Mouse (Mus musculus) midbrain, embryonic 16.5 days (tissue): ENCODE results near the gene Xirp1. TPM values are rescaled to one million over a fixed set of nuclear protein-coding genes. Genes with fewer than 3 reads are reported as not detected.

Experiments used
- ATAC-seq: fragments of 200-750 bp; cut with Nextera tagmentation; 2 replicates; pipeline ENCODE4 v1.8.0; 2017; ENCODE audit warnings: moderate TSS enrichment
- H3K27ac ChIP-seq: fragments of 300-500 bp; sonication (generic); 2 replicates; pipeline ENCODE4 v1.5.1; 2014; ENCODE audit warnings: mild to moderate bottlenecking, low read length, mixed read lengths
- H3K27me3 ChIP-seq: fragments of 300-500 bp; sonication (generic); 2 replicates; pipeline ENCODE4 v1.6.1; 2014; ENCODE audit warnings: low read depth, low read length, mixed read lengths; ENCODE audit not compliant: control insufficient read depth, insufficient read depth
- H3K36me3 ChIP-seq: fragments of 300-500 bp; sonication (generic); 2 replicates; pipeline ENCODE4 v1.6.1; 2014; ENCODE audit warnings: mild to moderate bottlenecking, low read length, moderate library complexity, mixed read lengths; ENCODE audit not compliant: control insufficient read depth, insufficient read depth
- H3K4me1 ChIP-seq: fragments of 300-500 bp; sonication (generic); 2 replicates; pipeline ENCODE4 v1.6.1; 2014; ENCODE audit warnings: mild to moderate bottlenecking, low read length, mixed read lengths; ENCODE audit not compliant: control insufficient read depth, insufficient read depth
- H3K4me2 ChIP-seq: fragments of 300-500 bp; sonication (generic); 2 replicates; pipeline ENCODE4 v1.6.1; 2014; ENCODE audit warnings: mild to moderate bottlenecking, low read length, mixed read lengths
- H3K4me3 ChIP-seq: fragments of 300-500 bp; sonication (generic); 2 replicates; pipeline ENCODE4 v1.5.1; 2014; ENCODE audit warnings: low read depth, mild to moderate bottlenecking, low read length, moderate library complexity, mixed read lengths
- H3K9ac ChIP-seq: fragments of 300-500 bp; sonication (generic); 2 replicates; pipeline ENCODE4 v1.6.1; 2014; ENCODE audit warnings: low read depth, low read length, mixed read lengths
- H3K9me3 ChIP-seq: fragments of 300-500 bp; sonication (generic); replicated peaks from 2 replicates; pipeline ENCODE4 v1.6.1; 2014; ENCODE audit warnings: mild to moderate bottlenecking, low read length, mixed read lengths; ENCODE audit not compliant: control insufficient read depth, poor library complexity, severe bottlenecking
- WGBS: fragments of 180-500 bp; shearing (Covaris S2); extraction: QIAGEN DNeasy Blood & Tissue Kit; methylation state at CpG from one replicate; pipeline ENCODE4 v1.1.7; 2014; 5-methylcytosine and 5-hydroxymethylcytosine counted together
- polyA plus RNA-seq: library from polyadenylated mRNA; unstranded; fragments of >200 nt; fragmentation: Nextera tagmentation; extraction: Ambion mirVana; gene quantifications from 2 replicates; pipeline ENCODE4 v1.2.1, GENCODE M21; 2015

Gene Xirp1
- polyA plus RNA-seq, 1 experiment from 2014 or later: not detected

- H3K9ac ChIP-seq: no peak overlapping the region
Observed at GRCm38 (mm10) chr9:120054545-120055277, 31.3 kb upstream of the Xirp1 start.

DNA sequence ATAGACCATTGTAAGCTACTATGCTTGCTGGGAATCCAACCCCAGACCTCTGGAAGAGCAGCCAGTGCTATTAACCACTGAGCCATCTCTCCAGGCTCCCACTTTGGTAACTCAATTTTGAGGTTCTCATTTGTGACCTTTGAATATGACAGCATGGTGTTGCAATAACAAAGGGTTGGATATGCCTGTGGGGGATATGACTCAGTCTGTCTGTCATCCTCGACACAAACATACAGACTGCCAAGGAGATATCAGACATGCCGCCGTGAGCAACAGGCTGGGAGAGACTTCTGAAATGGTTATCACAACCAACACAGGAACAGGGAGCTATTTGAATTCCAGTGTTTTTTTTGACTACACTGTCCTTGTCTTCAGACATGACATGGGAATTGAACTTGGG lies 26.0 kb upstream of the Xirp1 start:
- H3K4me3 ChIP-seq: no peak overlapping the region
- no peak overlapping the region for H3K27ac ChIP-seq
- no peak for ATAC-seq
- 77% methylated on average over 3 of the region's 3 CpGs for WGBS
- H3K4me1 ChIP-seq: no peaks in the 10 kb centered on the region
- no peaks in the 10 kb centered on the region for H3K9me3 ChIP-seq
- no peaks in the 10 kb centered on the region for H3K27me3 ChIP-seq
- no peak overlapping the region for H3K9ac ChIP-seq
- H3K36me3 ChIP-seq: no peaks in the 10 kb centered on the region
- H3K4me2 ChIP-seq: no peak overlapping the region

More at GRCm38 (mm10) chr9:120054545-120055277, 31.3 kb upstream of the Xirp1 start:
- 41% methylated on average over 8 of the region's 8 CpGs for WGBS
- H3K27me3 ChIP-seq: no peaks in the 10 kb centered on the region
- H3K4me2 ChIP-seq: no peak overlapping the region
- H3K4me3 ChIP-seq: no peak overlapping the region
- H3K36me3 ChIP-seq: no peaks in the 10 kb centered on the region
- H3K27ac ChIP-seq: no peak overlapping the region
- no peaks in the 10 kb centered on the region for H3K4me1 ChIP-seq
- ATAC-seq: no peak
- no peaks in the 10 kb centered on the region for H3K9me3 ChIP-seq

DNA sequence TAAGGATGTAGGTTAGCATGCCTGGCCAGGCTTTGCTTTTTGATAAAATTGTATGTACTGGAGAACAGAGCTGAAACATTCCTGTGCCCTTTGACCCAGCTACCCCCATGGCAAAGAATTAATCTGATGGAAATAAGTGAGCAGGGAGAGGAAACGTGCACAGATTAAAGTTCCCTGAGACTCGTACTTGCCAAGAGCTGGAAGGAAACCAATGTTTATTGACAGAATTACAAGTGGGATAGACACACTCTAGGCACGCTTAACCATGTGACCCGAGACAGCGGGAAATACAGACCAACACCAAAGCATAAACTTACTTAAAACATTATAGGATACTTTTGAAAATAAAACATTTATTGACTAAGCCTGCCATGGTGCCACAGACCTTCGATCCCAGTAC lies 25.1 kb upstream of the Xirp1 start:
- Histone ChIP-seq H3K9me3 (no peaks in the 10 kb centered on the region), H3K4me1 (no peaks in the 10 kb centered on the region), H3K36me3 (no peaks in the 10 kb centered on the region), H3K4me2 (no peak overlapping the region), H3K4me3 (no peak overlapping the region), H3K27me3 (no peaks in the 10 kb centered on the region), H3K27ac (no peak overlapping the region), H3K9ac (no peak overlapping the region)
- ATAC-seq: no peak
- 70% methylated on average over 6 of the region's 6 CpGs for WGBS

- H3K27me3 ChIP-seq: no peaks in the 10 kb centered on the region
- H3K27ac ChIP-seq: no peak overlapping the region
- WGBS: 78% methylated on average over 7 of the region's 7 CpGs
- no peak for ATAC-seq
- H3K4me2 ChIP-seq: no peak overlapping the region
- H3K9ac ChIP-seq: no peak overlapping the region
- H3K9me3 ChIP-seq: no peaks in the 10 kb centered on the region
- H3K4me1 ChIP-seq: no peaks in the 10 kb centered on the region
- no peaks in the 10 kb centered on the region for H3K36me3 ChIP-seq
- H3K4me3 ChIP-seq: no peak overlapping the region
Observed at GRCm38 (mm10) chr9:120043115-120043514, 19.7 kb upstream of the Xirp1 start.

- ATAC-seq: no peak
- Histone ChIP-seq H3K27me3 (no peaks in the 10 kb centered on the region), H3K9me3 (no peaks in the 10 kb centered on the region), H3K36me3 (no peaks in the 10 kb centered on the region), H3K9ac (no peak overlapping the region), H3K4me2 (no peak overlapping the region), H3K4me3 (no peak overlapping the region), H3K27ac (no peak overlapping the region), H3K4me1 (no peaks in the 10 kb centered on the region)
- WGBS: 87% methylated on average over 7 of the region's 7 CpGs
Observed at GRCm38 (mm10) chr9:120037414-120037813, 14.0 kb upstream of the Xirp1 start.

DNA sequence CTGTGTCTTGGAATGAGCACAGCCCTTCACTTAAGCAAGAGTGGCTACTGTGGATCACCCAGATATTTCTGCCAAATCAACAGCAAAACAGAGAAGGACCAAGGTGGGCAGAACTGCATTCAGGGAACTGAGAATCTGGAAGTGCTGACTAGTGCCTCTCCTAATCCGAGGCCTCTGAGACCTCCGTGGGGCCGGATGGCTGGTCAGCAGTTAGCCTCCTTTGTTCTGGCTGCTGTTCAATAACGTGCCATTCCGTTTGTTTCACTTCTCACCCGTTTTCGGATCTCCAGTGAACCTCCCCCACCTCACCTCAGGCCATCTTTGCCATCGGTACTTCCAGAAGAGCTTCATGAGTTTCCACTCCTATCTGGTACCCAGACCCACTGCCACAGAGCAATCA lies 11.0 kb upstream of the Xirp1 start:
- Histone ChIP-seq H3K9me3 (no peaks in the 10 kb centered on the region), H3K4me2 (no peak overlapping the region), H3K27me3 (no peaks in the 10 kb centered on the region), H3K4me1 (no peaks in the 10 kb centered on the region), H3K4me3 (no peak overlapping the region), H3K36me3 (no peaks in the 10 kb centered on the region), H3K9ac (no peak overlapping the region), H3K27ac (no peak overlapping the region)
- no peak for ATAC-seq
- WGBS: 68% methylated on average over 8 of the region's 8 CpGs

- no peak for ATAC-seq
- Histone ChIP-seq H3K27ac (no peak overlapping the region), H3K4me2 (no peak overlapping the region), H3K36me3 (no peaks in the 10 kb centered on the region), H3K4me1 (no peaks in the 10 kb centered on the region), H3K4me3 (no peak overlapping the region), H3K9ac (no peak overlapping the region), H3K27me3 (no peaks in the 10 kb centered on the region), H3K9me3 (no peaks in the 10 kb centered on the region)
- 92% methylated on average over 6 of the region's 6 CpGs for WGBS
Observed at GRCm38 (mm10) chr9:120032710-120033109, 9.3 kb upstream of the Xirp1 start.

DNA sequence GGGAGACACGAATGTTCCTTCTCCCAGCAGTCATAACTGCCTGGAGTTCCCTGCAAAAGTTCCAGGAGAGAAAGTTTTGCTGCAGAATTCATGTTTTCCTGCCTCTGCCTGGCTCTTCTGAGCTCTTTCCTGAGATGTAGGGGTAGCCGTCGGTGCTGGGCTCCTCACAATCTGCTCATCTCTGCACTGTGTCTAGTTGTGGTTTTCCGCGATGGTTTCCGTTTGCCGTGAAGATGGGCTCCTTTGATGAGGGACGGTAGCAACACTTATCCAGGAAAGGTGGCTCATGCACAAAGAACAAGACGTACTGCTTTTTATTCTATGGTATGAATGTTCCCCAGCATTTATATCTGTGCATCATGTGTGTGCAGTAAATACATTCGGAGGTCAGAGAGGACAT lies 7.0 kb upstream of the Xirp1 start:
- ATAC-seq: no peak
- WGBS: 89% methylated on average over 10 of the region's 10 CpGs

DNA sequence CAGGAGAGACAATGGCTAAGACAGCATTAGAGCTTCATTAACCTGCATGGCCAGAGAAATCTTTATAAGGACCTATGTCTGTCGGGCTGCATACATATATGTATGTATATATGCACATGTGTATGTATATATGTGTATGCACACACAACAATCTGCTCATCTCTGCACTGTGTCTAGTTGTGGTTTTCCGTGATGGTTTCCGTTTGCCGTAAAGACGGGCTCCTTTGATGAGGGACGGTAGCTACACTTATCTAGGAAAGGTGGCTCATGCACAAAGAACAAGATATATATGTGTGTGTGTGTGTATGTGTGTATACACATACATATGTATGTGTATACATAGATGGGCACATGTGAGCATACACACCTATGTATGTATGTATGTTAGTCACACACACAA lies 6.5 kb upstream of the Xirp1 start:
- H3K4me2 ChIP-seq: no peak overlapping the region
- WGBS: 96% methylated on average over 6 of the region's 6 CpGs
- no peak overlapping the region for H3K9ac ChIP-seq
- no peaks in the 10 kb centered on the region for H3K9me3 ChIP-seq
- H3K27ac ChIP-seq: no peak overlapping the region
- ATAC-seq: no peak
- H3K4me1 ChIP-seq: no peaks in the 10 kb centered on the region
- H3K36me3 ChIP-seq: no peaks in the 10 kb centered on the region
- no peak overlapping the region for H3K4me3 ChIP-seq
- H3K27me3 ChIP-seq: no peaks in the 10 kb centered on the region

More for the DNA sequence above, 7.0 kb upstream of the Xirp1 start:
- Histone ChIP-seq H3K4me3 (no peak overlapping the region), H3K4me1 (no peaks in the 10 kb centered on the region), H3K27me3 (no peaks in the 10 kb centered on the region), H3K4me2 (no peak overlapping the region), H3K9ac (no peak overlapping the region), H3K27ac (no peak overlapping the region), H3K9me3 (no peaks in the 10 kb centered on the region), H3K36me3 (no peaks in the 10 kb centered on the region)
